Mouse (Mus musculus) lung, adult 18-20 months (tissue): ENCODE measurements at regions not wholly inside any gene's neighbourhood (a gene's known extent, or its start where the extent isn't known, plus 50 kb on each side); places are given as distances from the start of the nearest gene placed in this dataset.

Experiments
- DNase-seq, 2 experiments: peaks; one replicate each; pipeline ENCODE4 v3.0.0; 2022; ENCODE audit warnings: mixed read lengths in 2 of 2

- no peak for DNase-seq
Measured at GRCm38 (mm10) chr6:35458250-35458649, 81.4 kb downstream of the Mtpn start.

- DNase-seq = no peak
Measured at GRCm38 (mm10) chr6:35445007-35445406, 94.7 kb downstream of the Mtpn start.

- DNase-seq = peak; percentile 15 to 36
Measured at GRCm38 (mm10) chr6:35426301-35426700, 100.4 kb upstream of the Fam180a start.

GRCm38 (mm10) chr6:35424521-35424920 is 98.6 kb upstream of the Fam180a start:
- no peak for DNase-seq

- no peak for DNase-seq
Measured at GRCm38 (mm10) chr6:35420924-35421323, 95.0 kb upstream of the Fam180a start.

- DNase-seq = no peak
Measured at GRCm38 (mm10) chr6:35405044-35405443, 79.1 kb upstream of the Fam180a start.

- DNase-seq = no peak
Measured at GRCm38 (mm10) chr6:35403341-35403910, 77.5 kb upstream of the Fam180a start.

- no peak for DNase-seq
Measured at GRCm38 (mm10) chr6:35395726-35396125, 69.8 kb upstream of the Fam180a start.

- DNase-seq = no peak
Measured at GRCm38 (mm10) chr6:35388827-35389226, 62.9 kb upstream of the Fam180a start.

- peak; percentile 44 to 49 for DNase-seq
Measured at GRCm38 (mm10) chr6:35381536-35381935, 55.6 kb upstream of the Fam180a start.

- DNase-seq = peak in 1 of 2 experiments; percentile 27
Measured at GRCm38 (mm10) chr6:35380721-35381466, 55.0 kb upstream of the Fam180a start.

- peak; percentile 70 to 75 for DNase-seq
Measured at GRCm38 (mm10) chr6:35379890-35380289, 53.9 kb upstream of the Fam180a start.

GRCm38 (mm10) chr6:35378851-35379250 is 52.9 kb upstream of the Fam180a start:
- DNase-seq = peak in 1 of 2 experiments; percentile 20

GRCm38 (mm10) chr6:35377535-35377934 is 51.6 kb upstream of the Fam180a start:
- DNase-seq = no peak

- no peak for DNase-seq
Measured at GRCm38 (mm10) chr6:35376526-35376925, 50.6 kb upstream of the Fam180a start.
